Mouse (Mus musculus) lung, embryonic 14.5 days (tissue): Measurements from ENCODE around the gene Mef2c. TPM values are rescaled to one million over a fixed set of nuclear protein-coding genes. Genes with fewer than 3 reads are reported as not detected.
A peak's percentile ranks its signal among the peaks of the same experiment; 100 is the strongest.

Experiments used
- ATAC-seq: fragments of 200-750 bp; cut with Nextera tagmentation; 2 replicates; pipeline ENCODE4 v1.8.0; 2017; ENCODE audit warnings: mild to moderate bottlenecking, moderate TSS enrichment, moderate library complexity; ENCODE audit not compliant: insufficient read depth
- DNase-seq: peaks from one replicate; pipeline ENCODE4 v3.0.0-alpha.2; 2015
- H3K27ac ChIP-seq: fragments of 300-500 bp; sonication (generic); 2 replicates; pipeline ENCODE4 v1.5.1; 2014; ENCODE audit warnings: low read depth, mild to moderate bottlenecking, moderate library complexity
- H3K27me3 ChIP-seq: fragments of 300-500 bp; sonication (generic); 2 replicates; pipeline ENCODE4 v1.6.1; 2014; ENCODE audit warnings: low read length, control low read depth; ENCODE audit not compliant: insufficient read depth
- H3K36me3 ChIP-seq: fragments of 300-500 bp; sonication (generic); 2 replicates; pipeline ENCODE4 v1.6.1; 2014; ENCODE audit warnings: control low read depth; ENCODE audit not compliant: insufficient read depth
- H3K4me1 ChIP-seq: fragments of 300-500 bp; sonication (generic); 2 replicates; pipeline ENCODE4 v1.6.1; 2014; ENCODE audit warnings: antibody characterized with exemption, control low read depth; ENCODE audit not compliant: insufficient read depth
- H3K4me2 ChIP-seq: fragments of 300-500 bp; sonication (generic); 2 replicates; pipeline ENCODE4 v1.6.1; 2014; ENCODE audit warnings: mild to moderate bottlenecking
- H3K4me3 ChIP-seq: fragments of 300-500 bp; sonication (generic); 2 replicates; pipeline ENCODE4 v1.5.1; 2014; ENCODE audit warnings: low read depth, low read length
- H3K9ac ChIP-seq: fragments of 300-500 bp; sonication (generic); 2 replicates; pipeline ENCODE4 v1.6.1; 2014
- H3K9me3 ChIP-seq: fragments of 300-500 bp; sonication (generic); 2 replicates; pipeline ENCODE4 v1.6.1; 2016; ENCODE audit warnings: low read depth, low read length, control low read depth
- CTCF ChIP-seq: IDR thresholded peaks from 2 replicates; pipeline ENCODE4 v1.5.1; 2016; ENCODE audit warnings: antibody characterized with exemption, low read depth
- WGBS: fragments of 180-500 bp; shearing (Covaris S2); extraction: QIAGEN DNeasy Blood & Tissue Kit; methylation state at CpG from one replicate; pipeline ENCODE4 v1.1.7; 2014; 5-methylcytosine and 5-hydroxymethylcytosine counted together
- polyA plus RNA-seq: library from polyadenylated mRNA; unstranded; fragments of >200 nt; fragmentation: Nextera tagmentation; extraction: Ambion mirVana; gene quantifications from 2 replicates; pipeline ENCODE4 v1.2.1, GENCODE M21; 2014

Gene Mef2c
- polyA plus RNA-seq, 1 experiment from 2014 or later = 55.9 TPM

GRCm38 (mm10) chr13:83566834-83567534 lies 63.1 kb downstream of the Mef2c start:
- Histone ChIP-seq H3K27ac (no peak overlapping the region), H3K36me3 (no peaks in the 10 kb centered on the region), H3K27me3 (no peaks in the 10 kb centered on the region), H3K4me2 (no peak overlapping the region), H3K9me3 (no peaks in the 10 kb centered on the region), H3K4me1 (no peaks in the 10 kb centered on the region; the same call in 1 of the 2 replicates), H3K4me3 (no peak overlapping the region), H3K9ac (no peak overlapping the region)
- ATAC-seq (no peak), DNase-seq (no peak)
- no peak for TF ChIP-seq CTCF
- 43% methylated on average over 8 of the region's 8 CpGs for WGBS

- Histone ChIP-seq H3K4me1 (no peaks in the 10 kb centered on the region; the same call in 1 of the 2 replicates), H3K9me3 (no peaks in the 10 kb centered on the region), H3K4me3 (no peak overlapping the region), H3K9ac (no peak overlapping the region), H3K4me2 (no peak overlapping the region), H3K27me3 (no peaks in the 10 kb centered on the region), H3K36me3 (no peaks in the 10 kb centered on the region), H3K27ac (no peak overlapping the region)
- WGBS = 54% methylated on average over 3 of the region's 3 CpGs
- ATAC-seq (no peak), DNase-seq (no peak)
- no peak for TF ChIP-seq CTCF
These were observed 63.8 kb downstream of the Mef2c start for GRCm38 (mm10) chr13:83567681-83568080.

GRCm38 (mm10) chr13:83568759-83569256 lies 65.0 kb downstream of the Mef2c start:
- H3K4me3 ChIP-seq = no peak overlapping the region
- DNase-seq (peak; percentile 42), ATAC-seq (no peak)
- H3K36me3 ChIP-seq = no peaks in the 10 kb centered on the region
- TF ChIP-seq CTCF = no peak
- H3K4me2 ChIP-seq = no peak overlapping the region
- WGBS = 54% methylated on average over 11 of the region's 11 CpGs
- no peaks in the 10 kb centered on the region for H3K9me3 ChIP-seq
- H3K27me3 ChIP-seq = no peaks in the 10 kb centered on the region
- 0 out of 2 replicates have a peak overlapping the region, but pooled peaks have one; percentile 7 for H3K27ac ChIP-seq
- no peak overlapping the region for H3K9ac ChIP-seq
- no peaks in the 10 kb centered on the region; the same call in 1 of the 2 replicates for H3K4me1 ChIP-seq

- Histone ChIP-seq H3K9me3 (no peaks in the 10 kb centered on the region), H3K9ac (no peak overlapping the region), H3K27me3 (no peaks in the 10 kb centered on the region), H3K4me3 (no peak overlapping the region), H3K4me1 (peaks cover 7% of the 10 kb centered on the region; the same call in 1 of the 2 replicates), H3K27ac (peak overlapping the region; percentile 68), H3K36me3 (0 out of 2 replicates have a peak, but pooled peaks cover 3% of the 10 kb centered on the region), H3K4me2 (peak overlapping the region; percentile 27; the same call in 1 of the 2 replicates)
- WGBS = 30% methylated on average over 7 of the region's 7 CpGs
- peak; percentile 81 for ATAC-seq
- no peak for TF ChIP-seq CTCF
- DNase-seq = peak; percentile 67
These were observed 68.2 kb downstream of the Mef2c start for GRCm38 (mm10) chr13:83571973-83572447.

GRCm38 (mm10) chr13:83572469-83572868 lies 68.6 kb downstream of the Mef2c start:
- no peak overlapping the region for H3K9ac ChIP-seq
- WGBS = 26% methylated on average over 5 of the region's 5 CpGs
- peak overlapping the region; percentile 48 for H3K27ac ChIP-seq
- 0 out of 2 replicates have a peak, but pooled peaks cover 3% of the 10 kb centered on the region for H3K36me3 ChIP-seq
- DNase-seq (peak; percentile 51), ATAC-seq (peak; percentile 57)
- no peaks in the 10 kb centered on the region for H3K27me3 ChIP-seq
- H3K4me2 ChIP-seq = peak overlapping the region; percentile 27; the same call in 1 of the 2 replicates
- no peaks in the 10 kb centered on the region for H3K9me3 ChIP-seq
- TF ChIP-seq CTCF = no peak
- peaks cover 7% of the 10 kb centered on the region; the same call in 1 of the 2 replicates for H3K4me1 ChIP-seq
- no peak overlapping the region for H3K4me3 ChIP-seq

GRCm38 (mm10) chr13:83573327-83573726 lies 69.5 kb downstream of the Mef2c start:
- no peak for DNase-seq
- no peaks in the 10 kb centered on the region for H3K9me3 ChIP-seq
- H3K4me3 ChIP-seq = no peak overlapping the region
- ATAC-seq = no peak
- H3K27me3 ChIP-seq = no peaks in the 10 kb centered on the region
- no peak overlapping the region for H3K27ac ChIP-seq
- WGBS = 58% methylated on average over 4 of the region's 4 CpGs
- TF ChIP-seq CTCF = no peak
- H3K9ac ChIP-seq = no peak overlapping the region
- H3K36me3 ChIP-seq = 0 out of 2 replicates have a peak, but pooled peaks cover 3% of the 10 kb centered on the region
- H3K4me1 ChIP-seq = peaks cover 7% of the 10 kb centered on the region; the same call in 1 of the 2 replicates
- no peak overlapping the region for H3K4me2 ChIP-seq
